ENCODE assay signal across 17 mouse cellular contexts in genomic region chr14:72985113-72985512, GRCm38 (mm10).
"Had no signal": no experiment of that assay in that cellular context is flagged by ENCODE, and none has a peak within 500 bp of the region (broad histone marks: within the 10 kb centered on the region; RNA-seq: fewer than 3 reads in every experiment).

No protein-coding gene starts in this region.

- H3K36me3 ChIP-seq: limb, embryonic 10.5 days; limb, embryonic 13.5 days; liver, embryonic 13.5 days; neural tube, embryonic 13.5 days had no signal

- H3K9ac ChIP-seq: limb, embryonic 13.5 days; liver, embryonic 13.5 days; neural tube, embryonic 13.5 days had no signal

- H3K27me3 ChIP-seq: limb, embryonic 13.5 days; liver, embryonic 13.5 days; neural tube, embryonic 13.5 days had no signal

- H3K4me2 ChIP-seq: limb, embryonic 13.5 days; liver, embryonic 13.5 days; midbrain, embryonic 11.5 days; neural tube, embryonic 13.5 days had no signal

- H3K4me3 ChIP-seq: limb, embryonic 10.5 days; limb, embryonic 13.5 days; liver, embryonic 13.5 days; megakaryocyte, embryonic 14.5 days; neural tube, embryonic 13.5 days had no signal

- H3K9me3 ChIP-seq: limb, embryonic 10.5 days; limb, embryonic 13.5 days; liver, embryonic 13.5 days; megakaryocyte, embryonic 14.5 days; neural tube, embryonic 13.5 days had no signal

- H3K4me1 ChIP-seq: limb, embryonic 10.5 days; limb, embryonic 13.5 days had no signal

- DNase-seq: kidney, adult 18-20 months; kidney, adult 9 months; kidney, postnatal 14 days; kidney, postnatal 4 days; liver; liver, embryonic 13.5 days; lung, adult 2 months; lung, postnatal 14 days; lung, postnatal 4 days; midbrain, embryonic 14.5 days; thymus, adult 18-20 months; thymus, postnatal 36 days had no signal

- H3K27ac ChIP-seq: limb, embryonic 10.5 days; limb, embryonic 13.5 days; liver, embryonic 13.5 days; neural tube, embryonic 13.5 days had no signal
